Mouse (Mus musculus) myocyte (in vitro differentiated cells): ENCODE measurements around the gene Anapc11. TPM values are rescaled to one million over a fixed set of nuclear protein-coding genes. Genes with fewer than 3 reads are reported as not detected.

Experiments used
- H3K27me3 ChIP-seq: one replicate; pipeline ENCODE4 v1.6.1; 2011; ENCODE audit not compliant: control insufficient read depth, insufficient read depth, insufficient read length
- H3K36me3 ChIP-seq: one replicate; pipeline ENCODE4 v1.6.1; 2011; ENCODE audit not compliant: control insufficient read depth, insufficient read depth
- H3K4me2 ChIP-seq: one replicate; pipeline ENCODE4 v1.6.1; 2011; ENCODE audit warnings: low read depth, control low read depth
- H3K4me3 ChIP-seq: one replicate; pipeline ENCODE4 v1.5.1; 2011; ENCODE audit warnings: mild to moderate bottlenecking, control low read depth, moderate library complexity
- H3K79me2 ChIP-seq: one replicate; pipeline ENCODE4 v1.6.1; 2011; ENCODE audit not compliant: control insufficient read depth, insufficient read depth
- H3ac ChIP-seq: one replicate; pipeline ENCODE4 v1.6.1; 2011; ENCODE audit not compliant: control insufficient read depth, insufficient read length
- CEBPB ChIP-seq: IDR thresholded peaks from 2 replicates; pipeline ENCODE4 v1.6.1; 2011; ENCODE audit warnings: mild to moderate bottlenecking, moderate library complexity; ENCODE audit not compliant: poor library complexity, insufficient read depth, severe bottlenecking
- E2F4 ChIP-seq: IDR thresholded peaks from one replicate; pipeline ENCODE4 v1.6.1; 2011; ENCODE audit warnings: mild to moderate bottlenecking, control low read depth, moderate library complexity; ENCODE audit not compliant: insufficient read depth
- MAX ChIP-seq: IDR thresholded peaks from one replicate; pipeline ENCODE4 v1.6.1; 2011; ENCODE audit warnings: low read depth, mild to moderate bottlenecking, control low read depth
- MYOD1 ChIP-seq, 3 experiments: IDR thresholded peaks; one replicate each; pipeline ENCODE4 v1.6.1; 2011; ENCODE audit warnings: control low read depth in 2 of 3, low read depth in 2 of 3, mild to moderate bottlenecking in 2 of 3, moderate library complexity in 1 of 3; ENCODE audit not compliant: insufficient read length in 2 of 3, control insufficient read depth in 1 of 3
- MYOG ChIP-seq, 3 experiments: IDR thresholded peaks; one replicate each; pipeline ENCODE4 v1.6.1; 2011; ENCODE audit warnings: control low read depth in 2 of 3, low read depth in 2 of 3, mild to moderate bottlenecking in 2 of 3; ENCODE audit not compliant: insufficient read length in 2 of 3, control insufficient read depth in 1 of 3, insufficient read depth in 1 of 3
- POLR2A ChIP-seq: IDR thresholded peaks from one replicate; pipeline ENCODE4 v1.6.1; 2011; ENCODE audit warnings: low read depth, mild to moderate bottlenecking, control low read depth, moderate library complexity; ENCODE audit not compliant: insufficient read length
- POLR2AphosphoS2 ChIP-seq: IDR thresholded peaks from one replicate; pipeline ENCODE4 v1.6.1; 2011; ENCODE audit warnings: low read depth, control low read depth; ENCODE audit not compliant: insufficient read length
- REST ChIP-seq: IDR thresholded peaks from one replicate; pipeline ENCODE4 v1.6.1; 2011; ENCODE audit warnings: mild to moderate bottlenecking, control low read depth, moderate library complexity; ENCODE audit not compliant: insufficient read depth, insufficient read length
- SRF ChIP-seq: IDR thresholded peaks from one replicate; pipeline ENCODE4 v1.6.1; 2011; ENCODE audit warnings: low read depth; ENCODE audit not compliant: control insufficient read depth, insufficient read length
- TCF12 ChIP-seq: IDR thresholded peaks from one replicate; pipeline ENCODE4 v1.6.1; 2011; ENCODE audit warnings: mild to moderate bottlenecking, control low read depth; ENCODE audit not compliant: poor library complexity, insufficient read depth, severe bottlenecking
- TCF3 ChIP-seq: IDR thresholded peaks from one replicate; pipeline ENCODE4 v1.6.1; 2011; ENCODE audit warnings: low read depth, control low read depth; ENCODE audit not compliant: insufficient read length
- USF1 ChIP-seq: IDR thresholded peaks from one replicate; pipeline ENCODE4 v1.6.1; 2011; ENCODE audit warnings: low read depth, mild to moderate bottlenecking, control low read depth, moderate library complexity
- polyA plus RNA-seq: library from polyadenylated mRNA; unstranded; fragments of >200 nt; fragmentation: generic; extraction: Trizol; gene quantifications from one replicate; pipeline ENCODE4 v1.2.1, GENCODE M21; 2012; ENCODE audit warnings: missing spikeins

Gene Anapc11
- polyA plus RNA-seq, 1 experiment: 184 TPM

- Histone ChIP-seq H3K4me3 (no peak overlapping the region), H3K27me3 (no peaks in the 10 kb centered on the region), H3K36me3 (no peaks in the 10 kb centered on the region), H3K79me2 (peaks cover 30% of the 10 kb centered on the region), H3ac (no peak overlapping the region), H3K4me2 (no peak overlapping the region)
- TF ChIP-seq SRF (no peak), MYOD1 (IDR thresholded peaks at IDR 0.05; ENCODE audit: control insufficient read depth in 1 of 3, insufficient read length in 2 of 3, low read depth in 2 of 3) (no peak), TCF3 (no peak), USF1 (no peak), E2F4 (no peak), MAX (no peak), MYOG (IDR thresholded peaks at IDR 0.05; ENCODE audit: control insufficient read depth in 1 of 3, insufficient read depth in 1 of 3, insufficient read length in 2 of 3, low read depth in 2 of 3) (no peak), TCF12 (no peak), REST (no peak), POLR2A (no peak), CEBPB (no peak)
Observed at GRCm38 (mm10) chr11:120634810-120635209, 36.6 kb downstream of the Anapc11 start.

- Histone ChIP-seq H3K36me3 (no peaks in the 10 kb centered on the region), H3K4me3 (no peak overlapping the region), H3K27me3 (no peaks in the 10 kb centered on the region), H3K4me2 (no peak overlapping the region), H3K79me2 (no peaks in the 10 kb centered on the region), H3ac (no peak overlapping the region)
- TF ChIP-seq TCF12 (no peak), POLR2A (no peak), E2F4 (no peak), REST (no peak), MAX (no peak), SRF (no peak), MYOD1 (IDR thresholded peaks at IDR 0.05; ENCODE audit: control insufficient read depth in 1 of 3, insufficient read length in 2 of 3, low read depth in 2 of 3) (no peak), CEBPB (no peak), TCF3 (no peak), USF1 (no peak), POLR2AphosphoS2 (no peak), MYOG (IDR thresholded peaks at IDR 0.05; ENCODE audit: control insufficient read depth in 1 of 3, insufficient read depth in 1 of 3, insufficient read length in 2 of 3, low read depth in 2 of 3) (no peak)
Observed at GRCm38 (mm10) chr11:120641255-120641654, 43.0 kb downstream of the Anapc11 start.

GRCm38 (mm10) chr11:120641869-120642268 is 43.6 kb downstream of the Anapc11 start:
- Histone ChIP-seq H3K36me3 (no peaks in the 10 kb centered on the region), H3K4me2 (peak overlapping the region; percentile 97), H3K27me3 (no peaks in the 10 kb centered on the region), H3ac (no peak overlapping the region), H3K79me2 (no peaks in the 10 kb centered on the region), H3K4me3 (peak overlapping the region; percentile 48)
- TF ChIP-seq POLR2A: no peak

- no peaks in the 10 kb centered on the region for H3K79me2 ChIP-seq
- H3K27me3 ChIP-seq: no peaks in the 10 kb centered on the region
- no peaks in the 10 kb centered on the region for H3K36me3 ChIP-seq
- H3K4me3 ChIP-seq: peak overlapping the region; percentile 48
- peak; percentile 54 for TF ChIP-seq POLR2A
- TF ChIP-seq MYOD1 (IDR thresholded peaks at IDR 0.05; ENCODE audit: control insufficient read depth in 1 of 3, insufficient read length in 2 of 3, low read depth in 2 of 3): peak in 2 of 3 experiments; percentile 85 to 93
- peak; percentile 25 to 77 (median 61) for TF ChIP-seq MYOG (IDR thresholded peaks at IDR 0.05; ENCODE audit: control insufficient read depth in 1 of 3, insufficient read depth in 1 of 3, insufficient read length in 2 of 3, low read depth in 2 of 3)
- TF ChIP-seq E2F4: no peak
- peak; percentile 33 for TF ChIP-seq TCF12
- peak; percentile 63 for TF ChIP-seq POLR2AphosphoS2
- TF ChIP-seq TCF3: peak; percentile 30
- no peak for TF ChIP-seq SRF
- no peak for TF ChIP-seq USF1
- no peak for TF ChIP-seq MAX
- TF ChIP-seq REST: no peak
- peak overlapping the region; percentile 97 for H3K4me2 ChIP-seq
- peak overlapping the region; percentile 19 for H3ac ChIP-seq
Observed at GRCm38 (mm10) chr11:120642939-120643600, 44.8 kb downstream of the Anapc11 start.

GRCm38 (mm10) chr11:120643601-120643987 is 45.4 kb downstream of the Anapc11 start, which contains the start of gene Pycr1:
TSS of gene Pycr1 (minus strand) at chr11:120643769.
- H3K4me3 ChIP-seq: peak within 1 kb of the TSS; percentile 48
- no peaks in the 10 kb centered on the region for H3K36me3 ChIP-seq
- no peaks in the 10 kb centered on the region for H3K79me2 ChIP-seq
- H3K4me2 ChIP-seq: peak within 1 kb of the TSS; percentile 97
- H3K27me3 ChIP-seq: no peaks in the 10 kb centered on the region
- TF ChIP-seq MYOD1 (IDR thresholded peaks at IDR 0.05; ENCODE audit: control insufficient read depth in 1 of 3, insufficient read length in 2 of 3, low read depth in 2 of 3) (no peak), SRF (no peak), POLR2A (peak; percentile 93), POLR2AphosphoS2 (peak; percentile 92), REST (no peak), CEBPB (peak; percentile 96)
- peak within 1 kb of the TSS; percentile 19 for H3ac ChIP-seq
